Mouse (Mus musculus) right cerebral cortex, adult 18-20 months (tissue): Measurements from ENCODE around the gene Cabp1.
"Not testable (repeated sequence)": the region's sequence is repeated elsewhere in the genome, so short reads cannot be mapped to it uniquely, and the experiment has no call there.

Source experiments
- DNase-seq: peaks from one replicate; pipeline ENCODE4 v3.0.0; 2022; ENCODE audit warnings: mixed read lengths

Gene Cabp1

GRCm38 (mm10) chr5:115170150-115170549 lies 24.0 kb downstream of the Cabp1 start:
- no peak for DNase-seq

- DNase-seq = no peak
Observed at GRCm38 (mm10) chr5:115168641-115169415, 25.4 kb downstream of the Cabp1 start.

- DNase-seq = no peak
Observed at GRCm38 (mm10) chr5:115167396-115167795, 26.8 kb downstream of the Cabp1 start.

GRCm38 (mm10) chr5:115166815-115167194 lies 27.4 kb downstream of the Cabp1 start:
- no peak for DNase-seq

GRCm38 (mm10) chr5:115165895-115166814 lies 28.0 kb downstream of the Cabp1 start:
- DNase-seq = no peak

GRCm38 (mm10) chr5:115165351-115165750 lies 28.8 kb downstream of the Cabp1 start:
- no peak for DNase-seq

- DNase-seq = not testable (repeated sequence)
Observed at GRCm38 (mm10) chr5:115164446-115164845, 29.7 kb downstream of the Cabp1 start.

- peak; percentile 63 for DNase-seq
Observed at GRCm38 (mm10) chr5:115163563-115163962, 30.6 kb downstream of the Cabp1 start.

- DNase-seq = not testable (repeated sequence)
Observed at GRCm38 (mm10) chr5:115161940-115162279, 32.3 kb downstream of the Cabp1 start.

GRCm38 (mm10) chr5:115161064-115161939 lies 32.9 kb downstream of the Cabp1 start:
- no peak for DNase-seq

GRCm38 (mm10) chr5:115160655-115161054 lies 33.5 kb downstream of the Cabp1 start:
- no peak for DNase-seq

GRCm38 (mm10) chr5:115159165-115159564 lies 35.0 kb downstream of the Cabp1 start:
- no peak for DNase-seq

GRCm38 (mm10) chr5:115158040-115158983 lies 35.9 kb downstream of the Cabp1 start, which contains the start of gene Mlec:
TSS of gene Mlec (minus strand) at chr5:115158179.
- peak; percentile 99 for DNase-seq

GRCm38 (mm10) chr5:115156933-115157589 lies 37.1 kb downstream of the Cabp1 start:
- no peak for DNase-seq

- DNase-seq = no peak
Observed at GRCm38 (mm10) chr5:115156401-115156800, 37.8 kb downstream of the Cabp1 start.

GRCm38 (mm10) chr5:115155831-115156230 lies 38.4 kb downstream of the Cabp1 start:
- no peak for DNase-seq

GRCm38 (mm10) chr5:115155156-115155631 lies 39.0 kb downstream of the Cabp1 start:
- no peak for DNase-seq

GRCm38 (mm10) chr5:115152132-115152956 lies 41.8 kb downstream of the Cabp1 start:
- DNase-seq = no peak

- no peak for DNase-seq
Observed at GRCm38 (mm10) chr5:115151457-115151856, 42.7 kb downstream of the Cabp1 start.

- no peak for DNase-seq
Observed at GRCm38 (mm10) chr5:115150991-115151390, 43.2 kb downstream of the Cabp1 start.
